Mouse (Mus musculus) heart, embryonic 14.5 days (tissue): Measurements from ENCODE around the gene Usp19. TPM values are rescaled to one million over a fixed set of nuclear protein-coding genes. Genes with fewer than 3 reads are reported as not detected.

Experiments
- ATAC-seq: fragments of 200-750 bp; cut with Nextera tagmentation; 2 replicates; pipeline ENCODE4 v1.8.0; 2017; ENCODE audit warnings: low read depth, moderate TSS enrichment; ENCODE audit not compliant: insufficient number of reproducible peaks, insufficient read depth, low FRiP score
- H3K27ac ChIP-seq, 2 experiments: fragments of 200-500 bp in 1 of 2; fragments of 300-500 bp in 1 of 2; sonication (generic) in 1 of 2; replicated peaks in 1 of 2; 2 replicates each; pipeline ENCODE4 v1.5.1; 2012 to 2014; ENCODE audit warnings: low read depth in 2 of 2, low read length in 2 of 2, control low read depth in 1 of 2, mild to moderate bottlenecking in 1 of 2, mixed read lengths in 1 of 2; ENCODE audit not compliant: control insufficient read depth in 1 of 2, insufficient read depth in 1 of 2
- H3K27me3 ChIP-seq: fragments of 300-500 bp; sonication (generic); 2 replicates; pipeline ENCODE4 v1.6.1; 2014; ENCODE audit warnings: mild to moderate bottlenecking, low read length, control low read depth; ENCODE audit not compliant: control insufficient read depth, insufficient read depth
- H3K36me3 ChIP-seq: fragments of 300-500 bp; sonication (generic); 2 replicates; pipeline ENCODE4 v1.6.1; 2014; ENCODE audit warnings: mild to moderate bottlenecking, control low read depth, low read length, mixed read lengths; ENCODE audit not compliant: control insufficient read depth, insufficient read depth
- H3K4me1 ChIP-seq, 2 experiments: fragments of 200-500 bp in 1 of 2; fragments of 300-500 bp in 1 of 2; sonication (generic) in 1 of 2; 2 replicates each; pipeline ENCODE4 v1.6.1; 2012 to 2014; ENCODE audit warnings: low read length in 2 of 2, control low read depth in 1 of 2, mixed read lengths in 1 of 2; ENCODE audit not compliant: control insufficient read depth in 2 of 2, insufficient read depth in 2 of 2
- H3K4me2 ChIP-seq: fragments of 300-500 bp; sonication (generic); 2 replicates; pipeline ENCODE4 v1.6.1; 2014; ENCODE audit warnings: mild to moderate bottlenecking, low read length
- H3K4me3 ChIP-seq, 2 experiments: fragments of 200-500 bp in 1 of 2; fragments of 300-500 bp in 1 of 2; sonication (generic) in 1 of 2; 2 replicates each; pipeline ENCODE4 v1.5.1; 2012 to 2014; ENCODE audit warnings: low read length in 2 of 2, mild to moderate bottlenecking in 2 of 2, control low read depth in 1 of 2, low read depth in 1 of 2, moderate library complexity in 1 of 2; ENCODE audit not compliant: control insufficient read depth in 1 of 2, insufficient read depth in 1 of 2
- H3K9ac ChIP-seq: fragments of 300-500 bp; sonication (generic); 2 replicates; pipeline ENCODE4 v1.6.1; 2014; ENCODE audit warnings: mild to moderate bottlenecking, low read length
- H3K9me3 ChIP-seq: fragments of 300-500 bp; sonication (generic); 2 replicates; pipeline ENCODE4 v1.6.1; 2016; ENCODE audit warnings: low read length, control low read depth; ENCODE audit not compliant: control insufficient read depth
- WGBS: fragments of 180-500 bp; shearing (Covaris S2); extraction: QIAGEN DNeasy Blood & Tissue Kit; methylation state at CpG from one replicate; pipeline ENCODE4 v1.1.7; 2014; 5-methylcytosine and 5-hydroxymethylcytosine counted together
- polyA plus RNA-seq: library from polyadenylated mRNA; unstranded; fragments of >200 nt; fragmentation: Nextera tagmentation; extraction: Ambion mirVana; gene quantifications from 2 replicates; pipeline ENCODE4 v1.2.1, GENCODE M21; 2014

Usp19 gene
- polyA plus RNA-seq, 1 experiment from 2014 or later = 57.0 TPM

GRCm38 (mm10) chr9:108459939-108460318 is 30.5 kb upstream of the Usp19 start:
- H3K27ac ChIP-seq = peak overlapping the region; percentile 69 to 90; a peak in 2 of 4 replicates
- peaks cover 24% of the 10 kb centered on the region for H3K36me3 ChIP-seq
- 82% methylated on average over 1 of the region's 1 CpGs for WGBS
- peak overlapping the region; percentile 62 to 84 for H3K4me3 ChIP-seq
- no peaks in the 10 kb centered on the region for H3K27me3 ChIP-seq
- H3K4me2 ChIP-seq = peak overlapping the region; percentile 72
- no peak for ATAC-seq
- H3K9me3 ChIP-seq = no peaks in the 10 kb centered on the region
- H3K9ac ChIP-seq = peak overlapping the region; percentile 93; the same call in 1 of the 2 replicates
- H3K4me1 ChIP-seq = peaks cover 11 to 16% of the 10 kb centered on the region in 2 experiments

- no peaks in the 10 kb centered on the region for H3K27me3 ChIP-seq
- no peaks in the 10 kb centered on the region for H3K9me3 ChIP-seq
- H3K4me1 ChIP-seq = peaks cover 11 to 16% of the 10 kb centered on the region in 2 experiments
- H3K36me3 ChIP-seq = peaks cover 30% of the 10 kb centered on the region
- peak within 1 kb of the TSS; percentile 62 to 84 for H3K4me3 ChIP-seq
- WGBS = under 1% methylated on average over 49 of the region's 52 CpGs
- peak within 1 kb of the TSS; percentile 93 for H3K9ac ChIP-seq
- H3K4me2 ChIP-seq = peak within 1 kb of the TSS; percentile 72
- ATAC-seq = peak; percentile 74
- peak within 1 kb of the TSS; percentile 69 to 90 for H3K27ac ChIP-seq
Measured at GRCm38 (mm10) chr9:108460319-108461178, 29.9 kb upstream of the Usp19 start, which contains the start of gene Ccdc71. Gene Ccdc71, plus strand, starts transcription at chr9:108460527.

- Histone ChIP-seq H3K4me2 (peak within 1 kb of the TSS; percentile 72), H3K9ac (peak within 1 kb of the TSS; percentile 93), H3K4me1 (peaks cover 11 to 16% of the 10 kb centered on the region in 2 experiments), H3K27ac (peak within 1 kb of the TSS; percentile 69 to 90), H3K27me3 (no peaks in the 10 kb centered on the region), H3K9me3 (no peaks in the 10 kb centered on the region), H3K36me3 (peaks cover 36% of the 10 kb centered on the region), H3K4me3 (peak within 1 kb of the TSS; percentile 62 to 84)
- no peak for ATAC-seq
- WGBS = 26% methylated on average over 11 of the region's 11 CpGs
Measured at GRCm38 (mm10) chr9:108461181-108461631, 29.2 kb upstream of the Usp19 start, which contains the start of gene Klhdc8b. Gene Klhdc8b, minus strand, starts transcription at chr9:108461581.

GRCm38 (mm10) chr9:108461675-108462074 is 28.7 kb upstream of the Usp19 start:
- Histone ChIP-seq H3K4me1 (peaks cover 11 to 16% of the 10 kb centered on the region in 2 experiments), H3K4me3 (peak overlapping the region; percentile 62 to 84; a peak in 2 of 4 replicates), H3K36me3 (peaks cover 39% of the 10 kb centered on the region), H3K9me3 (no peaks in the 10 kb centered on the region), H3K9ac (peak overlapping the region; percentile 93), H3K4me2 (peak overlapping the region; percentile 72), H3K27ac (peak overlapping the region; percentile 47 to 90), H3K27me3 (no peaks in the 10 kb centered on the region)
- WGBS = 91% methylated on average over 5 of the region's 5 CpGs
- ATAC-seq = no peak

GRCm38 (mm10) chr9:108462192-108462591 is 28.2 kb upstream of the Usp19 start:
- Histone ChIP-seq H3K27me3 (no peaks in the 10 kb centered on the region), H3K9ac (no peak overlapping the region), H3K36me3 (peaks cover 39% of the 10 kb centered on the region), H3K9me3 (no peaks in the 10 kb centered on the region), H3K4me2 (peak overlapping the region; percentile 72), H3K27ac (peak overlapping the region; percentile 51 to 90), H3K4me1 (peaks cover 11 to 16% of the 10 kb centered on the region in 2 experiments), H3K4me3 (no peak overlapping the region)
- ATAC-seq = no peak
- 65% methylated on average over 10 of the region's 10 CpGs for WGBS

- Histone ChIP-seq H3K36me3 (peaks cover 39% of the 10 kb centered on the region), H3K4me3 (no peak overlapping the region), H3K4me1 (peaks cover 11 to 16% of the 10 kb centered on the region in 2 experiments), H3K27me3 (no peaks in the 10 kb centered on the region), H3K9ac (no peak overlapping the region), H3K9me3 (no peaks in the 10 kb centered on the region), H3K4me2 (no peak overlapping the region), H3K27ac (no peak overlapping the region)
- 93% methylated on average over 9 of the region's 9 CpGs for WGBS
- ATAC-seq = no peak
Measured at GRCm38 (mm10) chr9:108463713-108464112, 26.7 kb upstream of the Usp19 start.

GRCm38 (mm10) chr9:108466219-108466618 is 24.2 kb upstream of the Usp19 start:
- peaks cover 10 to 15% of the 10 kb centered on the region in 2 experiments for H3K4me1 ChIP-seq
- no peak overlapping the region for H3K4me3 ChIP-seq
- H3K9me3 ChIP-seq = no peaks in the 10 kb centered on the region
- H3K27ac ChIP-seq = no peak overlapping the region
- no peak overlapping the region for H3K4me2 ChIP-seq
- 94% methylated on average over 2 of the region's 2 CpGs for WGBS
- no peaks in the 10 kb centered on the region for H3K27me3 ChIP-seq
- ATAC-seq = no peak
- peaks cover 39% of the 10 kb centered on the region for H3K36me3 ChIP-seq
- H3K9ac ChIP-seq = no peak overlapping the region
